Mouse (Mus musculus) kidney, postnatal 0 days (tissue): ENCODE results near the gene Wasf2. TPM values are rescaled to one million over a fixed set of nuclear protein-coding genes. Genes with fewer than 3 reads are reported as not detected.
A peak's percentile ranks its signal among the peaks of the same experiment; 100 is the strongest.

ENCODE experiments used
- ATAC-seq: fragments of 200-750 bp; cut with Nextera tagmentation; replicated peaks from 2 replicates; pipeline ENCODE4 v1.8.0; 2017; ENCODE audit warnings: low read depth, moderate number of reproducible peaks, moderate TSS enrichment, moderate library complexity; ENCODE audit not compliant: low FRiP score
- DNase-seq: peaks from one replicate; pipeline ENCODE4 v3.0.0-alpha.2; 2016; ENCODE audit warnings: low spot score
- H3K27ac ChIP-seq: fragments of 300-500 bp; sonication (generic); 2 replicates; pipeline ENCODE4 v1.5.1; 2014; ENCODE audit warnings: mild to moderate bottlenecking
- H3K27me3 ChIP-seq: fragments of 300-500 bp; sonication (generic); 2 replicates; pipeline ENCODE4 v1.6.1; 2014; ENCODE audit warnings: low read length, mixed read lengths; ENCODE audit not compliant: insufficient read depth
- H3K36me3 ChIP-seq: fragments of 300-500 bp; sonication (generic); 2 replicates; pipeline ENCODE4 v1.6.1; 2014; ENCODE audit warnings: low read length, mixed read lengths; ENCODE audit not compliant: insufficient read depth
- H3K4me1 ChIP-seq: fragments of 300-500 bp; sonication (generic); replicated peaks from 2 replicates; pipeline ENCODE4 v1.6.1; 2014; ENCODE audit warnings: antibody characterized with exemption, low read length, mixed read lengths; ENCODE audit not compliant: insufficient read depth
- H3K4me2 ChIP-seq: fragments of 300-500 bp; sonication (generic); 2 replicates; pipeline ENCODE4 v1.6.1; 2014; ENCODE audit warnings: mild to moderate bottlenecking, low read length, moderate library complexity, mixed read lengths
- H3K4me3 ChIP-seq: fragments of 300-500 bp; sonication (generic); replicated peaks from 2 replicates; pipeline ENCODE4 v1.5.1; 2014; ENCODE audit warnings: low read depth, low read length
- H3K9ac ChIP-seq: fragments of 300-500 bp; sonication (generic); 2 replicates; pipeline ENCODE4 v1.6.1; 2014; ENCODE audit warnings: low read depth, low read length
- H3K9me3 ChIP-seq: fragments of 300-500 bp; sonication (generic); replicated peaks from 2 replicates; pipeline ENCODE4 v1.6.1; 2016; ENCODE audit warnings: low read length, inconsistent platforms, mixed read lengths
- CTCF ChIP-seq: IDR thresholded peaks from 2 replicates; pipeline ENCODE4 v1.5.1; 2016; ENCODE audit warnings: antibody characterized with exemption, low read depth, mild to moderate bottlenecking, moderate library complexity
- WGBS: fragments of 180-500 bp; shearing (Covaris S2); extraction: QIAGEN DNeasy Blood & Tissue Kit; methylation state at CpG from one replicate; pipeline ENCODE4 v1.1.7; 2014; 5-methylcytosine and 5-hydroxymethylcytosine counted together
- polyA plus RNA-seq: library from polyadenylated mRNA; unstranded; fragments of >200 nt; fragmentation: Nextera tagmentation; extraction: Ambion mirVana; gene quantifications from 2 replicates; pipeline ENCODE4 v1.2.1, GENCODE M21; 2015

Gene Wasf2
- polyA plus RNA-seq, 1 experiment from 2014 or later = 98.8 TPM

DNA sequence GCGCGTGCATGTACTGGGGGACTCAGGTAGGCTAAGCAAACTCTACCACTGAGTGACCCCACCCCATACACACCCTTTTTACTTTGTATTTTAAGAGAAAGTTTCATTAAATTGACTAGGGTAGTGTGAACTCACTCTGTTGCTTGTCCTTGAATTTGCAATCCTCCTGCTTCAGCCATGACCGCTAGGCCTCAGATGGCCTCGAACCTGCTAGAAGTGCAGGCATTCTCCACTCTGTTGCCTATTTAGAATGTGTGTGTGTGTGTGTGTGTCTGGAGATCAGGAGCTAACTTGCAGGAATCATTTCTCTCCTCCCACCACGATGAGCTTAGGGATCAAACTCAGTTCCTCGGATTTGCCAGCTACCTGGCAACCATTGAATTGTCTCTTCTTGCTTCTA, 10.7 kb upstream of the Wasf2 start:
- no peak for ATAC-seq
- Histone ChIP-seq H3K9me3 (no peaks in the 10 kb centered on the region; the same call in 1 of the 2 replicates), H3K27ac (peak overlapping the region; percentile 5; the same call in 1 of the 2 replicates), H3K9ac (no peak overlapping the region), H3K4me1 (peaks cover 27% of the 10 kb centered on the region), H3K36me3 (no peaks in the 10 kb centered on the region), H3K27me3 (no peaks in the 10 kb centered on the region), H3K4me2 (no peak overlapping the region), H3K4me3 (no peak overlapping the region)
- no peak for TF ChIP-seq CTCF
- DNase-seq = no peak
- 87% methylated on average over 6 of the region's 6 CpGs for WGBS

- Histone ChIP-seq H3K36me3 (no peaks in the 10 kb centered on the region), H3K4me2 (no peak overlapping the region), H3K4me1 (peaks cover 26% of the 10 kb centered on the region), H3K9ac (no peak overlapping the region), H3K9me3 (no peaks in the 10 kb centered on the region; the same call in 1 of the 2 replicates), H3K27ac (peak overlapping the region; percentile 54), H3K27me3 (no peaks in the 10 kb centered on the region), H3K4me3 (no peak overlapping the region)
- DNase-seq (peak; percentile 70), ATAC-seq (no peak)
- WGBS = 8% methylated on average over 11 of the region's 11 CpGs
- TF ChIP-seq CTCF = 0 out of 2 replicates have a peak, but pooled peaks have one; percentile 23
Measured at GRCm38 (mm10) chr4:133120833-133121321, 9.4 kb upstream of the Wasf2 start.

DNA sequence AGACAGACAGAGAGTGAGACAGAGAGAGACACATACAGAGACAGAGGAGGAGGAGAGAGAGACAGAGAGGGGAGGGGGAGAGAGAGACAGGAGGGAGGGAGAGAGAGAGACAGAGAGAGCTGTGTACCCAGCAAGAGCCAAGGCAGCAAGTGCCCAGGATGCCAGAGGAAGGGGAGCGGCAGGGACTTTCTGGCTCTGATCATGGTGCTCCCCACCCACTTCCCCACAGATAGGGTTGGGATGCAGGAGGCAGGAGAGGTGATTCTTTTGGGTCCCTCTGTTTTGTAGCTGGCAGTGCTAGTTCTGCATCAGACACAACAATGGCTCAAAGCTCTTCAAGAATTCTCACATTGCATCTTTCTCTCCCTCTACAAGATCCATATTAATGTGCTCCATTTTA, 8.9 kb upstream of the Wasf2 start:
- Histone ChIP-seq H3K4me2 (no peak overlapping the region), H3K4me3 (no peak overlapping the region), H3K27ac (no peak overlapping the region), H3K4me1 (peaks cover 20% of the 10 kb centered on the region), H3K9ac (no peak overlapping the region), H3K27me3 (no peaks in the 10 kb centered on the region), H3K36me3 (no peaks in the 10 kb centered on the region), H3K9me3 (no peaks in the 10 kb centered on the region; the same call in 1 of the 2 replicates)
- ATAC-seq = no peak
- 67% methylated on average over 1 of the region's 1 CpGs for WGBS
- TF ChIP-seq CTCF = no peak
- DNase-seq = no peak

- Histone ChIP-seq H3K4me2 (no peak overlapping the region), H3K36me3 (no peaks in the 10 kb centered on the region), H3K9ac (no peak overlapping the region), H3K9me3 (no peaks in the 10 kb centered on the region; the same call in 1 of the 2 replicates), H3K4me3 (no peak overlapping the region), H3K27me3 (no peaks in the 10 kb centered on the region), H3K27ac (no peak overlapping the region), H3K4me1 (peaks cover 13% of the 10 kb centered on the region)
- DNase-seq (no peak), ATAC-seq (no peak)
- TF ChIP-seq CTCF = no peak
- 32% methylated on average over 5 of the region's 5 CpGs for WGBS
Measured at GRCm38 (mm10) chr4:133121974-133122637, 8.2 kb upstream of the Wasf2 start.

- Histone ChIP-seq H3K4me1 (peaks cover 9% of the 10 kb centered on the region; the same call in 1 of the 2 replicates), H3K36me3 (no peaks in the 10 kb centered on the region), H3K9me3 (no peaks in the 10 kb centered on the region; the same call in 1 of the 2 replicates), H3K9ac (no peak overlapping the region), H3K4me2 (no peak overlapping the region), H3K27ac (no peak overlapping the region), H3K27me3 (no peaks in the 10 kb centered on the region), H3K4me3 (no peak overlapping the region)
- ATAC-seq = no peak
- DNase-seq = no peak
- no peak for TF ChIP-seq CTCF
- 70% methylated on average over 3 of the region's 3 CpGs for WGBS
Measured at GRCm38 (mm10) chr4:133127079-133127478, 3.2 kb upstream of the Wasf2 start.

GRCm38 (mm10) chr4:133127894-133128293, 2.4 kb upstream of the Wasf2 start:
- 0 out of 2 replicates have a peak overlapping the region, but pooled peaks have one; percentile 47 for H3K27ac ChIP-seq
- no peaks in the 10 kb centered on the region; the same call in 1 of the 2 replicates for H3K9me3 ChIP-seq
- WGBS = 69% methylated on average over 4 of the region's 4 CpGs
- H3K4me3 ChIP-seq = no peak overlapping the region
- no peak for DNase-seq
- no peaks in the 10 kb centered on the region for H3K36me3 ChIP-seq
- no peak for ATAC-seq
- no peaks in the 10 kb centered on the region for H3K27me3 ChIP-seq
- H3K4me2 ChIP-seq = no peak overlapping the region
- no peak overlapping the region for H3K9ac ChIP-seq
- peaks cover 10% of the 10 kb centered on the region; the same call in 1 of the 2 replicates for H3K4me1 ChIP-seq
- peak; percentile 25; the same call in 1 of the 2 replicates for TF ChIP-seq CTCF
